Mouse (Mus musculus) hindbrain, postnatal 0 days (tissue): ENCODE measurements around the gene Igf1r. TPM values are rescaled to one million over a fixed set of nuclear protein-coding genes. Genes with fewer than 3 reads are reported as not detected.

ENCODE experiments used
- ATAC-seq: fragments of 200-750 bp; cut with Nextera tagmentation; 2 replicates; pipeline ENCODE4 v1.8.0; 2017; ENCODE audit warnings: mild to moderate bottlenecking, moderate TSS enrichment, moderate library complexity
- DNase-seq: peaks from one replicate; pipeline ENCODE4 v3.0.0-alpha.2; 2015; ENCODE audit warnings: low spot score
- H3K27ac ChIP-seq: fragments of 300-500 bp; sonication (generic); 2 replicates; pipeline ENCODE4 v1.5.1; 2014; ENCODE audit warnings: mild to moderate bottlenecking
- H3K27me3 ChIP-seq: fragments of 300-500 bp; sonication (generic); 2 replicates; pipeline ENCODE4 v1.6.1; 2014; ENCODE audit warnings: low read length, mixed read lengths; ENCODE audit not compliant: insufficient read depth
- H3K36me3 ChIP-seq: fragments of 300-500 bp; sonication (generic); 2 replicates; pipeline ENCODE4 v1.6.1; 2014; ENCODE audit warnings: low read length, mixed read lengths; ENCODE audit not compliant: insufficient read depth
- H3K4me1 ChIP-seq: fragments of 300-500 bp; sonication (generic); 2 replicates; pipeline ENCODE4 v1.6.1; 2014; ENCODE audit warnings: antibody characterized with exemption, low read length, mixed read lengths; ENCODE audit not compliant: insufficient read depth
- H3K4me2 ChIP-seq: fragments of 300-500 bp; sonication (generic); 2 replicates; pipeline ENCODE4 v1.6.1; 2014; ENCODE audit warnings: low read depth, mild to moderate bottlenecking, low read length, moderate library complexity, mixed read lengths
- H3K4me3 ChIP-seq: fragments of 300-500 bp; sonication (generic); 2 replicates; pipeline ENCODE4 v1.5.1; 2014; ENCODE audit warnings: low read length
- H3K9ac ChIP-seq: fragments of 300-500 bp; sonication (generic); replicated peaks from 2 replicates; pipeline ENCODE4 v1.6.1; 2014; ENCODE audit warnings: mild to moderate bottlenecking, low read length, moderate library complexity, mixed read lengths
- H3K9me3 ChIP-seq: fragments of 300-500 bp; sonication (generic); 2 replicates; pipeline ENCODE4 v1.6.1; 2016; ENCODE audit warnings: low read length, mixed read lengths
- CTCF ChIP-seq: IDR thresholded peaks from 2 replicates; pipeline ENCODE4 v1.5.1; 2016; ENCODE audit warnings: antibody characterized with exemption, control low read depth, low read depth
- WGBS: fragments of 180-500 bp; shearing (Covaris S2); extraction: QIAGEN DNeasy Blood & Tissue Kit; methylation state at CpG from one replicate; pipeline ENCODE4 v1.1.7; 2014; 5-methylcytosine and 5-hydroxymethylcytosine counted together
- polyA plus RNA-seq: library from polyadenylated mRNA; unstranded; fragments of >200 nt; fragmentation: Nextera tagmentation; extraction: Ambion mirVana; gene quantifications from 2 replicates; pipeline ENCODE4 v1.2.1, GENCODE M21; 2015
- total RNA-seq: library from RNA; depleted of rRNA; stranded (reverse); fragments of >200 nt; gene quantifications from 2 replicates; pipeline ENCODE4 v1.2.3, GENCODE M21; 2014

Igf1r gene
- total and polyA plus RNA-seq, 2 experiments from 2014 or later = 12.1 to 36.2 TPM

DNA sequence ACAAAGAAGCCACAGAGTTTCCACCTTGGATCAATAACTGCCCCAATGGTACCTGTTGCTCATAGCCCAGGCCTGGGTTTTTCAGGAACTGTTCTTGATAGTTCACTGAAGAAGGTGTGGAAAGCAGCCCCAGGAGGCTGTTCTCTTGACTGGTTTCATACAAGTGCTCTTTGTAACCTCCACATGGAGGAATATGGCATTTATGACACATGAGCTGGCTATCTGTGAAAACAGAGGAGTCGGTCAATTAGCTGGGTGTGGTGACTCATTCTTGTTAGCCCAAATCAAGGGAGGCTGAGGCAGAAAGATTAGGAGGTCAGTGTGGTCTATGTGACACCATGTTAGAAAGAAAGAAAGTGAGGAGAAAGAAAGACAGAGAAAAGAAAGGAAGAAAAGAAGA, 5.7 kb upstream of the Igf1r start:
- DNase-seq = no peak
- Histone ChIP-seq H3K9ac (no peak overlapping the region), H3K4me2 (no peak overlapping the region), H3K4me3 (no peak overlapping the region), H3K9me3 (no peaks in the 10 kb centered on the region), H3K4me1 (no peaks in the 10 kb centered on the region), H3K27me3 (no peaks in the 10 kb centered on the region), H3K36me3 (no peaks in the 10 kb centered on the region), H3K27ac (no peak overlapping the region)
- no peak for TF ChIP-seq CTCF
- ATAC-seq = no peak
- 77% methylated on average over 1 of the region's 1 CpGs for WGBS

DNA sequence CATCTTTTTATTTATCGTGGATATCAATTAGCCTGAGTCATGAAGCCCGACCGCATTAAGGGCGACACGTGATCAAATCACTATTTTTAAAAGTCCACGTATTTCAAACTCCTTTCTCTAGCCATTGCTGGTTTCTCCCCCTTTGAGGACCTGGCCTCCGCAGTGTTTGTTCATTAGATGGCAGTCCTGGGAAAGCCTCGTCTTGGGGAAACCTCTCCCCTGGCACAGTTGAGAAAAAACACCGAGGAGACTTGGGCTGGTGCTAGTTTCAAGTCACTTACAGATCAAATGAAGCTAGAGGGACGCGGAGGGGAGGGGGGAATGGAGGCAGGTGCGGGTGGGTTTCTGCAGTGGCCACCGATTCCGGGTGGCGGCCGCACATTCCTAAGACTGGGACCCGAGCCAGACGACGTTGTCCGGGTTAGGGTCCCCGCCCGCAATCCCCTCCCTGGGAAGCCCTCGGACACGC, 2.2 kb upstream of the Igf1r start:
- no peaks in the 10 kb centered on the region for H3K36me3 ChIP-seq
- H3K4me2 ChIP-seq = peak overlapping the region; percentile 100
- ATAC-seq = no peak
- no peak for DNase-seq
- H3K27ac ChIP-seq = peak overlapping the region; percentile 99
- no peaks in the 10 kb centered on the region for H3K27me3 ChIP-seq
- H3K4me3 ChIP-seq = peak overlapping the region; percentile 68
- under 1% methylated on average over 24 of the region's 24 CpGs for WGBS
- no peak for TF ChIP-seq CTCF
- H3K4me1 ChIP-seq = peaks cover 9% of the 10 kb centered on the region
- no peaks in the 10 kb centered on the region for H3K9me3 ChIP-seq
- H3K9ac ChIP-seq = peak overlapping the region; percentile 94

DNA sequence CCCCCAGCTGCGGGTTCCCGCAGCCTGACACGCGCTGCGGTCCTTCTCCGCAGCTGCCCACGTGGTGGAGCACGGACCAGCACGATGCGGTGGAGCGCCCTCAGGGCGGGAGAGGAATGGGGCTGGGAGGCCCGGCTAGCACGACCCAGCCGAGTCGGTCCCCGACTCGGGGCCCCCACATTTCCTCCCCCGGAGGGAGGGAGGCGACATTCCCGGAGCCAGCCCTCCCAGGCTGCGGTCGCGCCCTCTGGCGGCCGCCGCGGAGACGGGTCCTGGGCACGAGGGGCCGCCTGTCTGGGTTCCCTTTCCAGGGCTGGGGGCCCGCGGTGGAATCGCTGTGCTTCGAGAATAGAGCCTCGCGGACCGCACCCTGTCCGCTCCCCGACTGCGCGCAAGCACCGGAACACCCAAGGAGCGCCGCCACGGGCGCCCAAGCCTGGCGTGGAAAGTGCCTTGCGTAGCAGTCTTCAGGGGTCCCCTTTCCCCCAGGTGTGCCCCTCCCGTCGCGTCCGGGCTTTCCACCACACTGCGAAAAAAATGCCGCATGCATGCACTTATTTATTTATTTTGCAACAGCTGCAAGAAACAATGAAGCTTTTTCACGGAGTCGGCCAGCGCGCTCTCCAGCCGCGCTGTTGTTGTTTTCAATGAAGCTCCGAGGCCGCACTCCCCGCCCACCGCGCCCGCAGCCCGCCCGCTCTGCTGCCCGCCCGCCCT, 1.7 kb upstream of the Igf1r start:
- WGBS = under 1% methylated on average over 67 of the region's 71 CpGs
- peaks cover 9% of the 10 kb centered on the region for H3K4me1 ChIP-seq

DNA sequence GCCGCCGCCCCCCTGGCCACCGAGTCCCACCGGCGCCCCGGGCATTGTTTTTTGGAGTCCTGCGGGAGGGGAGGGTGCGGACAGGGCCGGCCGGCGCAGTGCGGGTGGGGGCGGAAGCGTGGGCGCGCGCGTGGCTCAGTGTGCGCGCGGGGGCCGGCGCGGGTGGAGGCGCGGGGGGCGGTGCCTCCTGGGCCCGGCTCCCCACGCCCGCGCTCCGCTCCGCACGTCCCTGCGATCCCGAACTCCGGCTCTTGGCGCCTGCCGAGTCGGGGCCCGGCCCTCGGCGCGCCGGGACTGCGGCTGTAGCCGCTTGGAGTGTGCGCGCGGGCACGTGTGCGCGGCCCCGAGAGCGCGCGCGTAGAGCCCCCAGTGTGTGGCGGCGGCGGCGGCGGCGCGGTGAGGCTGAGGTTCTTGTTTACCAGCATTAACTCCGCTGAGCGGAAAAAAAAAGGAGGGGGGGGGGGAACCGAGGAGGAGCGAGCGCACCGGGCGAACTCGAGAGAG, 1.0 kb upstream of the Igf1r start:
- Histone ChIP-seq H3K9me3 (no peaks in the 10 kb centered on the region), H3K9ac (peak overlapping the region; percentile 94), H3K4me3 (peak overlapping the region; percentile 68), H3K4me1 (peaks cover 13% of the 10 kb centered on the region), H3K27me3 (no peaks in the 10 kb centered on the region), H3K27ac (peak overlapping the region; percentile 99), H3K36me3 (no peaks in the 10 kb centered on the region), H3K4me2 (peak overlapping the region; percentile 100)
- peak; percentile 85 for ATAC-seq
- WGBS = 0% methylated on average over 52 of the region's 73 CpGs
- no peak for TF ChIP-seq CTCF
- DNase-seq = peak; percentile 98

More for the DNA sequence above, 1.7 kb upstream of the Igf1r start:
- TF ChIP-seq CTCF = peak; percentile 67
- H3K36me3 ChIP-seq = no peaks in the 10 kb centered on the region
- H3K9ac ChIP-seq = peak overlapping the region; percentile 94
- H3K4me3 ChIP-seq = peak overlapping the region; percentile 68
- no peaks in the 10 kb centered on the region for H3K27me3 ChIP-seq
- H3K4me2 ChIP-seq = peak overlapping the region; percentile 100
- DNase-seq (peak; percentile 93), ATAC-seq (peak; percentile 82)
- peak overlapping the region; percentile 99 for H3K27ac ChIP-seq
- no peaks in the 10 kb centered on the region for H3K9me3 ChIP-seq

DNA sequence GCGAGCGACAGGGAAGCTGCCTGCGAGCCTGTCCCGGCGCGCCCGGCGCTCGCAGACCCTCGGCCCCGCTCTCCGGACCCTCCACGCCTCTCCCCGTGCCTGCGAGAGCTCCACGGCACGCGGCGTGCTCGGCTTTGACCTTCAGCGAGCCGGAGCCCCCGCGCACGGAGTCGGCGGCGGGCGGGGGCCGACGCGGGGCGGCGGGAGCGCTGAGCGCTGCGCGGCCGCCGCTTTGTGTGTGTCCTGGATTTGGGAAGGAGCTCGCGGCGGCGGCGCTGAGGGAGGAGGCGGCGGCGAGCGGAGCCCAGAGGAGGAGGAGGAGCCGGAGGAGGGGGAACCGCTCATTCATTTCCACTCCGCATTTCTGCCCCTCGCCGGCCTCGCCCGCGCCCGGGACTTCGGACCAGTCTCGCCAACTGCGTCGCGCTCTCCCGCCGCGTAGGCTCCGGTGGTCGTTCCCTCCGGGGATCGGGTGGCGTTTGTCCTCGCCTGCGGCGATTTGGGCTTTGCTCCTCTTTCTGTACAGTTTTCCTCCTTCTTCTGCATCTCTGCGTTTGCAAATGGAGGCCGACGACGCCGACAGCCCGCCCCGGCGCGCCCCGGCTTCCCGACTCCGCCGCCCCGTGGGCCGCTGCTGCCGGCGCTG, 468 bp upstream of the Igf1r start:
- H3K4me3 ChIP-seq = peak overlapping the region; percentile 68
- peak overlapping the region; percentile 99 for H3K27ac ChIP-seq
- H3K36me3 ChIP-seq = no peaks in the 10 kb centered on the region
- no peaks in the 10 kb centered on the region for H3K27me3 ChIP-seq
- TF ChIP-seq CTCF = no peak
- peaks cover 16% of the 10 kb centered on the region for H3K4me1 ChIP-seq
- peak overlapping the region; percentile 100 for H3K4me2 ChIP-seq
- DNase-seq (peak; percentile 85), ATAC-seq (peak; percentile 38)
- 0% methylated on average over 56 of the region's 91 CpGs for WGBS
- no peaks in the 10 kb centered on the region for H3K9me3 ChIP-seq
- H3K9ac ChIP-seq = peak overlapping the region; percentile 94

DNA sequence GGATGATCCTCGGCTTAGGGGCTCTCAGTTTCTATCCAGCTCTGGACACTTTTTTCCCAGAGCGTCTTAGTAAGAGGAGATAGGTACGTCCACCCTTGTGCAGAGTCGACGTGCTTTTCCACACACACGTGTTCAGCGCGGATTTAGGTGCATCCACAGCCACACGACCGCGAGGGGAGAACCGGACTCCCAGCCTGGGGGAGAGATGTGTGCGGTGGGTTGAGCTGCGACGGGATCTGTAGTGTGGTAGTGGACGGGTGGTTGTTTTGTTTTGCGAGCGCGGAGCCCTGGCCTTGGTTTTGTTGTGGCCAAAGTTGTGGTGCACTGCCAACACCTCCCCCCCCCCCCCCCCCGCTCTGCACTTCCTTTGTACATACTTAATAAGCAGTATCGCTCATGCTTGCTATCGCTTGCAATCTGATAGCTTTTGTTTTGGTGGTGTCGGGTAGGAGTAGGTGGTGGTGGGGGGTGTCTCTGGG, 1.2 kb downstream of the Igf1r start:
- Histone ChIP-seq H3K27ac (peak overlapping the region; percentile 99; the same call in 1 of the 2 replicates), H3K9me3 (no peaks in the 10 kb centered on the region), H3K4me1 (peaks cover 28% of the 10 kb centered on the region), H3K27me3 (no peaks in the 10 kb centered on the region), H3K4me3 (peak overlapping the region; percentile 68), H3K36me3 (no peaks in the 10 kb centered on the region), H3K9ac (peak overlapping the region; percentile 94), H3K4me2 (peak overlapping the region; percentile 100)
- whole genome bisulfite sequencing = 0% methylated on average over 22 of the region's 23 CpGs
- ATAC-seq = no peak
- DNase-seq = peak; percentile 17
- no peak for TF ChIP-seq CTCF
